Mouse (Mus musculus) lung, embryonic 16.5 days (tissue): Measurements from ENCODE around the gene Ccdc148. TPM values are rescaled to one million over a fixed set of nuclear protein-coding genes. Genes with fewer than 3 reads are reported as not detected.

ENCODE experiments used
- ATAC-seq: fragments of 200-750 bp; cut with Nextera tagmentation; 2 replicates; pipeline ENCODE4 v1.8.0; 2017; ENCODE audit warnings: low read depth, mild to moderate bottlenecking, moderate library complexity
- H3K27ac ChIP-seq: fragments of 300-500 bp; sonication (generic); 2 replicates; pipeline ENCODE4 v1.5.1; 2014; ENCODE audit warnings: mild to moderate bottlenecking, control low read depth, low read length
- H3K27me3 ChIP-seq: fragments of 300-500 bp; sonication (generic); 2 replicates; pipeline ENCODE4 v1.6.1; 2014; ENCODE audit warnings: low read depth, low read length, mixed read lengths; ENCODE audit not compliant: control insufficient read depth, insufficient read depth
- H3K36me3 ChIP-seq: fragments of 300-500 bp; sonication (generic); 2 replicates; pipeline ENCODE4 v1.6.1; 2014; ENCODE audit warnings: low read length; ENCODE audit not compliant: control insufficient read depth, insufficient read depth
- H3K4me1 ChIP-seq: fragments of 300-500 bp; sonication (generic); replicated peaks from 2 replicates; pipeline ENCODE4 v1.6.1; 2014; ENCODE audit warnings: low read length, mixed read lengths; ENCODE audit not compliant: control insufficient read depth, insufficient read depth
- H3K4me2 ChIP-seq: fragments of 300-500 bp; sonication (generic); 2 replicates; pipeline ENCODE4 v1.6.1; 2014; ENCODE audit warnings: low read depth, low read length, control low read depth
- H3K4me3 ChIP-seq: fragments of 300-500 bp; sonication (generic); 2 replicates; pipeline ENCODE4 v1.5.1; 2014; ENCODE audit warnings: mild to moderate bottlenecking, low read length, control low read depth
- H3K9ac ChIP-seq: fragments of 300-500 bp; sonication (generic); 2 replicates; pipeline ENCODE4 v1.6.1; 2014; ENCODE audit warnings: low read length, control low read depth
- H3K9me3 ChIP-seq: fragments of 300-500 bp; sonication (generic); 2 replicates; pipeline ENCODE4 v1.6.1; 2016; ENCODE audit warnings: low read length; ENCODE audit not compliant: control insufficient read depth
- WGBS: fragments of 180-500 bp; shearing (Covaris S2); extraction: QIAGEN DNeasy Blood & Tissue Kit; methylation state at CpG from one replicate; pipeline ENCODE4 v1.1.7; 2014; 5-methylcytosine and 5-hydroxymethylcytosine counted together
- polyA plus RNA-seq: library from polyadenylated mRNA; unstranded; fragments of >200 nt; fragmentation: Nextera tagmentation; extraction: Ambion mirVana; gene quantifications from 2 replicates; pipeline ENCODE4 v1.2.1, GENCODE M21; 2015

Gene Ccdc148
- polyA plus RNA-seq, 1 experiment from 2014 or later, result 2.1 TPM

DNA sequence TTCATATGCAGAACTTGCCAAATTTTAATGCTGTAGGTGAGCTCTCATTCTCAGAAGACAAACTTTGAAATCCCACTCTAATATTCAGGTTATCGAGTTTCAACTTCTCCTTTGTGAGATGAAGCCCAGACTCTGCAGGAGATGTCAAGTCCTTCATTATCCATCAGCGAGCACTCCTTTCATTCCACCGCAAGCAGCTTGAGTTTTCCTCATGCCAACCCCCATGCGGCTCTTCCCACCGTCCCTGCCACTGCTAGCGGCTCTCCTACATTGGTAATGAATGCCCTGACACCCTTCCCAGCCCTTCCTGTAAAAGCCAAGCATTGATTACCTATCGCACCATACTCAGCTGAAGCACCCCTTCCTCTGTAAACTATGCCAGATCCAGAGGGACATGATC lies 211.7 kb downstream of the Ccdc148 start:
- Histone ChIP-seq H3K4me1 (peaks cover 5% of the 10 kb centered on the region; the same call in 1 of the 2 replicates), H3K4me2 (no peak overlapping the region), H3K4me3 (no peak overlapping the region), H3K9me3 (no peaks in the 10 kb centered on the region), H3K36me3 (no peaks in the 10 kb centered on the region), H3K27ac (no peak overlapping the region), H3K27me3 (no peaks in the 10 kb centered on the region), H3K9ac (no peak overlapping the region)
- ATAC-seq, result no peak
- WGBS, result 74% methylated on average over 7 of the region's 7 CpGs

DNA sequence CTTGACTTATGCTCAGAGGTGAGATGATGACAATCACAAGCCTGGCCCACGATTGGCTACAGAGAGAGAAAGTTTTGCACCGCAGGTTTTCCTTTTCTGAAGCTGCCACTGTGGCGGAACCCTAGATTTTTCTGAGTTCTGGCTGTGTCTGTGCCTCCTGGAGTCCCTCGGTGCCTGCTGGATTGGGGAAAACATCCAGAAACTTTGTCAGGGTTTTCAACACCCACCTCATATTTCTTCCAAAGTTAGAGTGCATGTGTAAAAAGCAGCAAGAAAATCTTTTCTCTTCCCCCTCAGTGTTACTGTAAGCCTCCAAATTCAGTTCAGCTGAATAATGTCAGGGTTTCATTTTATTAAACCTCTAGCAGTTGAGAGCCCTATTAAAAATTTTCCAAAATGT lies 219.1 kb downstream of the Ccdc148 start:
- Histone ChIP-seq H3K4me3 (no peak overlapping the region), H3K27me3 (no peaks in the 10 kb centered on the region), H3K9me3 (no peaks in the 10 kb centered on the region), H3K27ac (no peak overlapping the region), H3K4me2 (no peak overlapping the region), H3K9ac (no peak overlapping the region), H3K4me1 (peaks cover 2% of the 10 kb centered on the region; the same call in 1 of the 2 replicates), H3K36me3 (no peaks in the 10 kb centered on the region)
- WGBS, result 62% methylated on average over 4 of the region's 4 CpGs
- ATAC-seq, result no peak

DNA sequence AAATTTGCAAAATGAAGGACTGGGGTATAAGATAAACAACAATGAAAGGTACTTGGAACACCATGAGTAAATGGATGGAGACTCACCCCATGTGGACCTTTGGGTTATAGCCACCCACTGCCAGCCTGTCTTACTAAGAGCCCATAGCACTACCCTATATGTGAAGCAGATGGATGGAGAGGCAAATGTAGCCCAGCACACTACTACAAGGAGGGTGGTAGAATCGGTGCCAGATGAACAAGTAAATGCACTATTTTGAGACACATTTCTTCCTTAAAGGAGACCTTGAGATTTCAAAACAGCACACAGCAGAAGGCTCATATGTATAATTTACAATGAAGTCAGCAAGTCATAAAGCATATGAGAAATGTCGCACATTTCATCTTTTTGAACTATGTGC lies 234.9 kb downstream of the Ccdc148 start:
- Histone ChIP-seq H3K4me3 (no peak overlapping the region), H3K4me2 (no peak overlapping the region), H3K4me1 (no peaks in the 10 kb centered on the region), H3K36me3 (no peaks in the 10 kb centered on the region), H3K27ac (no peak overlapping the region), H3K9ac (no peak overlapping the region), H3K9me3 (no peaks in the 10 kb centered on the region), H3K27me3 (no peaks in the 10 kb centered on the region)
- ATAC-seq, result no peak
- WGBS, result 92% methylated on average over 2 of the region's 2 CpGs

DNA sequence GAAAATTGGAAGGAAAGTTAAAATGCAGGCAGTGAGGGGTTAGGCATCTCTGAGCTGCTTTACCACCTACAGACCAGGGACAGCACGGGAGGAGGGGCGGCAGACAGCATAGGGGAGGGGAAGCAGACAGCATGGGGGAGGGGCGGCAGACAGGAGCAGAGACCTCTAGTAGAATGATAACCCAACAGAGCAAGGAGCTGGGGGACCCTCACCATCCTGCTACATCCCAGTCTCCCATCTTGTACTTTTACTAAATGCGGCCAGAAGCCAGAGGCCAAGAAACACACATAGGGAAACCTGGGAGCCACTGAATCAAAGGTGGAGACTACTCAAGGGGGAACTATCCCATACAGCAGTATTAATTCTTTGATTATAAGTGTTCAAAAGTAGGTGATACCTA lies 242.1 kb downstream of the Ccdc148 start:
- no peak for ATAC-seq
- Histone ChIP-seq H3K27me3 (no peaks in the 10 kb centered on the region), H3K9ac (no peak overlapping the region), H3K9me3 (no peaks in the 10 kb centered on the region), H3K4me3 (no peak overlapping the region), H3K36me3 (no peaks in the 10 kb centered on the region), H3K27ac (no peak overlapping the region), H3K4me1 (no peaks in the 10 kb centered on the region), H3K4me2 (no peak overlapping the region)
- 48% methylated on average over 4 of the region's 4 CpGs for WGBS

DNA sequence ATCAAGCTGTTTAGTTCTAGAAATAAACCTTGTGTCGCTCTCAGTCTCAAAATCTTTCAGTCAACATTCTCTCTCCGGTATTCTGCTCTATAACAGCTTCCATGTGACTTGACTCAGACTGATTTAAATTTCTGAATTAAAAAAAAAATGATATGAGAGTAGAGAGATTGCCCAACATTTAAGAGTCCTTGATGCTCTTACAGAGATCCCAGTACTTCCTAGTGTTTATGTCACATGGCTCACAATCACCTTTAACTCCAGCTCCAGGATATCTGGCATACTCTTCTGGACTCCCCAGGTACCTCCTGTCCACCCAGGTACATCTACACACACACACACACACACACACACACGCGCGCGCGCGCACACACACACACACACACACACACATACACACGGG lies 248.1 kb downstream of the Ccdc148 start:
- WGBS, result 94% methylated on average over 8 of the region's 9 CpGs
- ATAC-seq, result no peak
- H3K4me3 ChIP-seq, result no peak overlapping the region
- H3K27ac ChIP-seq, result no peak overlapping the region
- H3K9me3 ChIP-seq, result no peaks in the 10 kb centered on the region
- H3K4me2 ChIP-seq, result no peak overlapping the region
- H3K36me3 ChIP-seq, result no peaks in the 10 kb centered on the region
- H3K27me3 ChIP-seq, result no peaks in the 10 kb centered on the region
- no peaks in the 10 kb centered on the region for H3K4me1 ChIP-seq
- H3K9ac ChIP-seq, result no peak overlapping the region

DNA sequence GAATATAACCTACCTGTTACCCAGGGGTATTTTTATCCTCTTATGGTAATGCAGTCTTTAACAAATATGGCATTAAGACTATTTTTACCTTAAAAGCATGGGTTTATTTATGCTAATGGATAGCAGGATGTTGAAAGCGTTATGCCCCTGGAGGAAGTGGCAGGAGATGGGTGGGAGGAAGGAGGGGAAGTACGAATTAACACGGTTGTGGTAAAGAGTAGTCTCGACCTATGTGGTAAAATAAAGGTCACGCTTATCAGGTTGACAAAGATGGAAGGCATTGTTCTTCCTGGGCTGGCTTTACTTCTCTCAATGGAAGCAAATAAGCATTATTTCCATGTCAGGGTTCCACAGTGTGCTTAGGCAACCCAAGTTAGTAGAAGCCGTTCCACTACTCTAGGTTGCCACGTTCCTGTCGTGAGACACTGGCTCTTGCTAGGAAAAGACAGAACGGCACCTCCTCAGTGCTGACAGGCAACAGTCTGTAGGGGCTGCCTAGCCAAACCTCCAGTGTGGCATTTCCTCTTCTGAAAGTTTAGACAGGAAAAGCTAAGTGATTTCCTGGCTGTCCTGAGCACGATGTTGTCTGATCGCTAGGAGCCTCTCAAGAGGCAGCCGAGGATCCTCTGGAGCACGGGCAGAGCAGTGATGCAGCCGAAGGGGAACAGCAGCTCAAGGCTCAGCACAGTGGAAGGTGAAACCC lies 253.5 kb downstream of the Ccdc148 start:
- Histone ChIP-seq H3K9me3 (no peaks in the 10 kb centered on the region), H3K27ac (0 out of 2 replicates have a peak overlapping the region, but pooled peaks have one; percentile 22), H3K4me1 (no peaks in the 10 kb centered on the region), H3K27me3 (no peaks in the 10 kb centered on the region), H3K36me3 (no peaks in the 10 kb centered on the region), H3K9ac (peak overlapping the region; percentile 43; the same call in 1 of the 2 replicates), H3K4me2 (peak overlapping the region; percentile 50), H3K4me3 (peak overlapping the region; percentile 18)
- WGBS, result 15% methylated on average over 14 of the region's 14 CpGs
- no peak; the same call in 1 of the 2 replicates for ATAC-seq

DNA sequence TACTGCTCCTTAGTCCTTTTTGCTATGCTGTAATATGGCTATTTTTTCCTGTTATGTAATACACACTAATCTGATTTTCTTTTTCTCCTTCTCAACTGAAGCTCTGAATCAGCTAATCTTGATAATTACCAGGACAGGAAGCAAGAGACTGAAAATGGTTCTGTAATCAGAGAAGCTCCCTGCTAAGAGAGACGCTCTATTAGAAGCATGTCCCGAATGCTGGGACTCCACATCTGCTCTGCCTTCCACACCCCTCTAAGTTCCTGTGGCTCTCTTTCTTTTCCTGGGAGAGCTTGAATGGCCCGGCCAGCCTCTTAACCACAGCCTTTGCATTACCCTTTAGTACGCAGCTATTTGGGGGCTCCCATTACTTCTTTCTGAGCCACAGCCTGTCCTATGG lies 255.4 kb downstream of the Ccdc148 start:
- ATAC-seq, result no peak
- no peak overlapping the region for H3K27ac ChIP-seq
- H3K9me3 ChIP-seq, result no peaks in the 10 kb centered on the region
- no peaks in the 10 kb centered on the region for H3K36me3 ChIP-seq
- no peak overlapping the region for H3K4me3 ChIP-seq
- no peak overlapping the region for H3K9ac ChIP-seq
- no peaks in the 10 kb centered on the region for H3K4me1 ChIP-seq
- no peak overlapping the region for H3K4me2 ChIP-seq
- H3K27me3 ChIP-seq, result no peaks in the 10 kb centered on the region
- 70% methylated on average over 4 of the region's 4 CpGs for WGBS

DNA sequence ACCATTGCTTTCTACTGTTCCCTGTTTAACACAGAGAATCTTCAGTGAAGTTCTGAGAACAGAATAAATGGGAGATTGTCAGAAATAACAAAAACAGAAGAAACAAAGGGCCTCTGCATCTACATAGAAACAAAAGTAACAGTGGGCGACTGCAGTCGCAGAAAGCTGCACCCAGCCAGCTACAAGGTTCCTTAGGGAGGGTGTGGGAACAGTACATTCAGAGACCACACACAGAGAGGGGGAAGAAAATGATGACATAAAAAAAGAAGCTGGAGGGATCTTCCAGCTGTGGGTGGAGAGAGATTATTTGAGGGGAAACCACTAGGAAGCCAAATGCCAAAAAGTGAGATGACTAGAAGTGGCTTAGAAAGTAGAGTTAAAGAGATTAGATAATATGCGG lies 280.6 kb downstream of the Ccdc148 start:
- H3K9ac ChIP-seq, result no peak overlapping the region
- no peak overlapping the region for H3K27ac ChIP-seq
- no peak overlapping the region for H3K4me3 ChIP-seq
- H3K4me2 ChIP-seq, result no peak overlapping the region
- H3K4me1 ChIP-seq, result no peaks in the 10 kb centered on the region
- H3K9me3 ChIP-seq, result no peaks in the 10 kb centered on the region
- WGBS, result 39% methylated on average over 3 of the region's 3 CpGs
- H3K27me3 ChIP-seq, result no peaks in the 10 kb centered on the region
- no peaks in the 10 kb centered on the region for H3K36me3 ChIP-seq
- no peak for ATAC-seq

DNA sequence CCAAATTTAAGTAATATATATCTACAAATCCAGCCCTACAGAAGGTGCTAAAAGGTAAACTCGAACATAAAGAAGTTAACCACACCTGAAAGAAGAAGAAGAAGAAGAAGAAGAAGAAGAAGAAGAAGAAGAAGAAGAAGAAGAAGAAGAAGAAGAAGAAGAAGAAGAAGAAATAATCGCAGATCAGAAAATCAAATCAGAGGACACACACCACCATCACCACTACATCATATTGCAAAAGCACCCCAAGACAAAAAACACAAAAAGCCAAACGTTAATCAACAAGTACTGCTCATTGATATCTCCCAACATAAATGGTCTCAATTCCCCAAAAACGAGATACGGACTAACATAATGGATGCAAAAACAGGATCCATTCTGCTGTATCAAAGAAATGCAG lies 301.3 kb downstream of the Ccdc148 start, which contains the start of gene Gm11099:
Gene Gm11099 (plus strand): TSS at position 301 of the 400 bp plus-strand sequence.
- ATAC-seq, result no peak
- Histone ChIP-seq H3K4me1 (no peaks in the 10 kb centered on the region), H3K9ac (no peak within 1 kb of the TSS), H3K9me3 (no peaks in the 10 kb centered on the region), H3K4me3 (no peak within 1 kb of the TSS), H3K27me3 (no peaks in the 10 kb centered on the region), H3K4me2 (no peak within 1 kb of the TSS), H3K27ac (no peak within 1 kb of the TSS), H3K36me3 (no peaks in the 10 kb centered on the region)
- WGBS, result 85% methylated on average over 5 of the region's 5 CpGs
